Comparison of ENCODE assay signal across 10 mouse cellular contexts in genomic region chr9:59266332-59266731, GRCm38 (mm10). TPM values are rescaled to one million over a fixed set of nuclear protein-coding genes. Genes with fewer than 3 reads are reported as not detected.
DNase-seq lines count a peak whose midpoint lies in the region; ATAC-seq and TF ChIP-seq lines count a peak whose summit lies in the region.
"Had no signal": no experiment of that assay in that cellular context is flagged by ENCODE, and none has a peak within 500 bp of the region (broad histone marks: within the 10 kb centered on the region; RNA-seq: fewer than 3 reads in every experiment).

No protein-coding gene starts in this region.

- H3K4me1 ChIP-seq in spleen, adult 2 months (ENCODE audit: control insufficient read depth, insufficient read depth, insufficient read length), result no peaks in the 10 kb centered on the region
- H3K4me1 ChIP-seq in kidney, embryonic 16.5 days (ENCODE audit: insufficient read depth, low read length), result peaks cover 15% of the 10 kb centered on the region

- no peak overlapping the region for H3K4me3 ChIP-seq in spleen, adult 2 months (ENCODE audit: extremely low read depth, insufficient read depth, insufficient read length)
- no peak overlapping the region for H3K4me3 ChIP-seq in kidney, embryonic 16.5 days (ENCODE audit: low read length)
- H3K4me3 ChIP-seq: embryonic facial prominence, embryonic 12.5 days had no signal

- no peak for ATAC-seq in kidney, embryonic 16.5 days (ENCODE audit: low FRiP score, low TSS enrichment)

- TF ChIP-seq CTCF in spleen, adult 2 months (IDR thresholded peaks at IDR 0.05; ENCODE audit: extremely low read depth, insufficient read depth, insufficient read length, insufficient replicate concordance), result peak; percentile 6; the same call in 1 of the 2 replicates

- H3K4me2 ChIP-seq in kidney, embryonic 16.5 days (replicated peaks; ENCODE audit: low read depth, low read length), result no peak overlapping the region
- H3K4me2 ChIP-seq: embryonic facial prominence, embryonic 12.5 days; heart, embryonic 11.5 days had no signal

- 54% methylated on average over 6 of the region's 6 CpGs for WGBS in spleen, adult 2 months
- 41% methylated on average over 6 of the region's 6 CpGs for WGBS in kidney, embryonic 16.5 days

- no peaks in the 10 kb centered on the region for H3K27me3 ChIP-seq in spleen, adult 2 months (ENCODE audit: control insufficient read depth, insufficient read depth, low read length)
- H3K27me3 ChIP-seq in kidney, embryonic 16.5 days (ENCODE audit: insufficient read depth, low read length), result no peaks in the 10 kb centered on the region
- H3K27me3 ChIP-seq in splenic B cell, adult 2 months (ENCODE audit: control insufficient read depth, insufficient read depth, low read length, poor library complexity, severe bottlenecking), result no peaks in the 10 kb centered on the region
- H3K27me3 ChIP-seq: embryonic facial prominence, embryonic 12.5 days had no signal

- H3K9ac ChIP-seq in kidney, embryonic 16.5 days (replicated peaks; ENCODE audit: low read length), result 0 out of 2 replicates have a peak overlapping the region, but pooled peaks have one; percentile 4
- H3K9ac ChIP-seq: embryonic facial prominence, embryonic 12.5 days had no signal

- peak; percentile 23 for DNase-seq in adrenal gland, adult 2 months
- no peak for DNase-seq in adrenal gland, postnatal 4 days (ENCODE audit: low spot score in 2 of 2)
- no peak for DNase-seq in spleen, adult 2 months (ENCODE audit: low read depth in 1 of 2, low spot score in 2 of 2)
- DNase-seq in spleen, adult 12 weeks (ENCODE audit: low spot score), result no peak
- peak; percentile 61 for DNase-seq in splenic B cell, adult 2 months (ENCODE audit: low read depth, low spot score)
- DNase-seq in frontal cortex, postnatal 14 days (ENCODE audit: low spot score in 2 of 2), result no peak
- DNase-seq in Muller cell, postnatal 12 days (ENCODE audit: inconsistent ontology term), result no peak

- H3K27ac ChIP-seq in spleen, adult 2 months (ENCODE audit: insufficient read depth, low read length), result no peak overlapping the region
- no peak overlapping the region for H3K27ac ChIP-seq in kidney, embryonic 16.5 days (ENCODE audit: low read length)
- H3K27ac ChIP-seq: embryonic facial prominence, embryonic 12.5 days had no signal

- no peaks in the 10 kb centered on the region for H3K9me3 ChIP-seq in kidney, embryonic 16.5 days (ENCODE audit: low read length)
- H3K9me3 ChIP-seq: embryonic facial prominence, embryonic 12.5 days had no signal

- H3K36me3 ChIP-seq in spleen, adult 2 months (ENCODE audit: control insufficient read depth, insufficient read depth, low read length), result no peaks in the 10 kb centered on the region
- no peaks in the 10 kb centered on the region for H3K36me3 ChIP-seq in kidney, embryonic 16.5 days (ENCODE audit: insufficient read depth, low read length)
- no peaks in the 10 kb centered on the region for H3K36me3 ChIP-seq in splenic B cell, adult 2 months (ENCODE audit: control insufficient read depth, insufficient read depth, low read length, poor library complexity, severe bottlenecking)
- H3K36me3 ChIP-seq: embryonic facial prominence, embryonic 12.5 days had no signal

- no peak for TF ChIP-seq POLR2A in spleen, adult 2 months (IDR thresholded peaks at IDR 0.05; ENCODE audit: low read depth, low read length)

RNA-seq across cellular contexts. Expression of gene Adpgk, which starts 25.0 kb away (rescaled TPM):
- total RNA-seq in adrenal gland, adult 2 months (2021), result 10 to 100 TPM; 28.0 to 28.6 TPM
- polyA plus RNA-seq in adrenal gland, adult 2 months (2012; rRNA removed), result 25.2 and 25.8 TPM in 2 replicates
- total RNA-seq in adrenal gland, postnatal 4 days (2021), result 10 to 100 TPM; 26.8 to 27.9 TPM
- polyA plus RNA-seq in spleen, adult 2 months (2012; rRNA removed), result 20.1 and 25.0 TPM in 2 replicates
- polyA plus RNA-seq in kidney, embryonic 16.5 days (2015; fragmentation: Nextera tagmentation; extraction: Ambion mirVana), result 36.7 and 37.6 TPM in 2 replicates

Comparison
In these comparisons a context has a peak if more than half of its experiments do, and no peak if none do; other contexts are left out.
1. DNase-seq: peak in adrenal gland, adult 2 months (single experiment) and splenic B cell, adult 2 months (single experiment); none in adrenal gland, postnatal 4 days (0 of 2), spleen, adult 2 months (0 of 2), spleen, adult 12 weeks (single experiment), frontal cortex, postnatal 14 days (0 of 2) and Muller cell, postnatal 12 days (single experiment).